Mouse (Mus musculus) left cerebral cortex, adult 18-20 months (tissue): ENCODE measurements around the gene Gm7970. TPM values are rescaled to one million over a fixed set of nuclear protein-coding genes. Genes with fewer than 3 reads are reported as not detected.
"Not testable (repeated sequence)": the region's sequence is repeated elsewhere in the genome, so short reads cannot be mapped to it uniquely, and the experiment has no call there.

Experiments used
- DNase-seq, 2 experiments: peaks; one replicate each; pipeline ENCODE4 v3.0.0; 2021 to 2022; ENCODE audit warnings: low spot score in 2 of 2, mixed read lengths in 1 of 2
- long read RNA-seq, 2 experiments: library from polyadenylated mRNA; stranded (forward); transcript quantifications; one replicate each; pipeline ENCODE4 v2.0.0; 2021
- total RNA-seq, 2 experiments: library from RNA; stranded (reverse); gene quantifications; 2 replicates each; pipeline ENCODE4 v1.2.3; 2021

The Gm7970 gene
- not detected for total RNA-seq
- long read RNA-seq, experiment 1, result 0 reads
- long read RNA-seq, experiment 2, result 0 reads

GRCm38 (mm10) chr14:41555483-41555882 is at the start of gene Gm7970:
TSS of gene Gm7970 (minus strand) at chr14:41555583.
- DNase-seq, result not testable (repeated sequence)

- not testable (repeated sequence) for DNase-seq
Measured at GRCm38 (mm10) chr14:41600935-41601334, 45.6 kb upstream of the Gm7970 start.

DNA sequence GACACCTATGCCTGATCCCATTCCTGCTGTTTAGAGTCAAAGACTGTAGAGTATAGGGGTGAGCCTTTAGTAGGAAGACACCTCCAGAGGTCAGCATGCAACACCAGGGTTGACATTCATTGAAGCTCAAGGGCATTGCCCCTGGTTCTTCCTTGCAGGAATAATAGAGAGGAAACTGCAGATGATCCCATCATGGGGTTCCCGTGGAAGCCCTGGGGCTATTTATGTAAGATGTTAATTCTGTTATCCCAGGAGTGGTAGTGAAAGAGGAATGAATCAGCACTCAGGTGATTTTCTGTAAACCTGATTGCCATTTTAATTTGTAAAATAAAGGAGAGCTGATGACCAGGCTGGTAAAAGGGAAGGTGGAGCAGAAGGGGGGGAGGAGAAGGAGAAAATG is 31.0 kb upstream of the Gm7970 start:
- not testable (repeated sequence) for DNase-seq

DNA sequence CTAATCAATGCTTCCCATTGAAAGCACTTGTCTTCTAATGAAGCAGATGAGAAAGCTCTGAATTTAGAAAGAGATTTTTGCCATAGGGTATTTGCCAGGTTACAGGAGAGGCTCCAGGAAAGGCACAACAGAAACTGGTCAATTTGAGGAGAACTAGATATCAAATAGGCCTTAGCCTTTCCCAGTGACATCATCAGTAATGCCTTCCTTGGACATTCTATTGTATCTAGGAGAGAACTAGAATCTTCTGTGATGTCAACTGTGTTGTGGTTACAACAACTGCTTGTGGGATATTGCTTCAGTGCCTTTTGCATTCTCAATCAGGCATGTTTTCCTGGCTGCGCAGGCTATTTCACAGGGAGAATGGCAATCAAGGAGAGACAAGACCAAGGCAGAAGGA is 17.5 kb upstream of the Gm7970 start, which contains the start of gene 1700049E17Rik2:
TSS of gene 1700049E17Rik2 (plus strand) at position 301 of the 400 bp plus-strand sequence.
- DNase-seq, result not testable (repeated sequence)

DNA sequence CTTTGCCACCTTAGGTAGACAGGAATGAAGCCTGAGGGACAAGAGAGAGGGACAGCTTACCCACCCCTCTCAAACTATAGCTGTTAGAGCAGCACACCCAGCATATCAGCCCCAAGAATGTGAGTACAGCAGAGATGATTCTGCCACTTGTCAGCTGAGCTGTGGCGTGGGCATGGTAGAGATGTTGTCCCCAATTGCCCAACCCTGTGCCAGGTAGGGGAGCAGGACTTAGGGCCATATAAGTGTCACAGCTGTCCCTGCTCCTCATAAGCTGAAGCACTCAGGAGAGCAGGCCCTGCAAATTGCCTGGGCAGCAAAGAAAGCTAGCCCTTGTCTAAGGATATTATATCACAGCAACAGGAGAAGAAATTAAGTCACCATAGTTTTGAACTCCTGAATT is 30.7 kb downstream of the Gm7970 start:
- not testable (repeated sequence) for DNase-seq

- not testable (repeated sequence) for DNase-seq
Measured at GRCm38 (mm10) chr14:41520683-41521082, 34.7 kb downstream of the Gm7970 start.

Other genes with a start within 250 kb of the Gm7970 start
- not detected for gene Gm5798, start 207.0 kb downstream of the Gm7970 start, total RNA-seq
- gene Gm7945, start 169.2 kb downstream of the Gm7970 start, total RNA-seq, result not detected
- not detected for gene Gm6482, start 147.3 kb downstream of the Gm7970 start, total RNA-seq
- gene Gm7954, start 102.1 kb downstream of the Gm7970 start, total RNA-seq, result not detected
- under 1 TPM in 1 of 2 experiments, not detected in 1; 0.73 TPM for gene Gm3486, start 66.1 kb downstream of the Gm7970 start, total RNA-seq
- gene 1700049E17Rik2, start 17.6 kb upstream of the Gm7970 start, total RNA-seq, result 1 to 10 TPM in 1 of 2 experiments, under 1 TPM in 1; 0.74 to 1.4 TPM
- not detected for gene Gm3072, start 69.0 kb upstream of the Gm7970 start, total RNA-seq
- gene Gm3676, start 90.9 kb upstream of the Gm7970 start, total RNA-seq, result not detected
- not detected for gene Gm8068, start 146.3 kb upstream of the Gm7970 start, total RNA-seq
- not detected for gene Gm7929, start 195.0 kb upstream of the Gm7970 start, total RNA-seq
- gene Gm47189, start 216.9 kb upstream of the Gm7970 start, total RNA-seq, result not detected